ENCODE assay signal across 12 mouse cellular contexts in genomic region chr1:91770676-91771075, GRCm38 (mm10). TPM values are rescaled to one million over a fixed set of nuclear protein-coding genes. Genes with fewer than 3 reads are reported as not detected.
A peak's percentile ranks its signal among the peaks of the same experiment; 100 is the strongest.
DNase-seq lines count a peak whose midpoint lies in the region; ATAC-seq lines count a peak whose summit lies in the region.
"Had no signal": no experiment of that assay in that cellular context is flagged by ENCODE, and none has a peak within 500 bp of the region (broad histone marks: within the 10 kb centered on the region; RNA-seq: fewer than 3 reads in every experiment).

No protein-coding gene starts in this region.

- H3K4me3 ChIP-seq in hindbrain, embryonic 13.5 days: no peak overlapping the region
- no peak overlapping the region for H3K4me3 ChIP-seq in hindbrain, embryonic 12.5 days
- H3K4me3 ChIP-seq in midbrain, embryonic 16.5 days (ENCODE audit: low read depth, low read length): no peak overlapping the region
- H3K4me3 ChIP-seq in midbrain, embryonic 15.5 days: no peak overlapping the region
- H3K4me3 ChIP-seq in intestine, embryonic 15.5 days (replicated peaks): no peak overlapping the region
- H3K4me3 ChIP-seq in neural tube, embryonic 13.5 days: no peak overlapping the region
- H3K4me3 ChIP-seq: hindbrain, embryonic 15.5 days; midbrain, embryonic 12.5 days had no signal

- H3K9me3 ChIP-seq in hindbrain, embryonic 13.5 days: no peaks in the 10 kb centered on the region
- H3K9me3 ChIP-seq in hindbrain, embryonic 12.5 days (replicated peaks): no peaks in the 10 kb centered on the region
- H3K9me3 ChIP-seq in midbrain, embryonic 16.5 days (replicated peaks; ENCODE audit: control insufficient read depth, low read length, poor library complexity, severe bottlenecking): no peaks in the 10 kb centered on the region
- no peaks in the 10 kb centered on the region for H3K9me3 ChIP-seq in midbrain, embryonic 15.5 days
- H3K9me3 ChIP-seq in intestine, embryonic 15.5 days: no peaks in the 10 kb centered on the region
- H3K9me3 ChIP-seq in neural tube, embryonic 13.5 days: no peaks in the 10 kb centered on the region
- H3K9me3 ChIP-seq: hindbrain, embryonic 15.5 days; midbrain, embryonic 12.5 days had no signal

- peaks cover 10% of the 10 kb centered on the region for H3K4me1 ChIP-seq in hindbrain, embryonic 13.5 days (replicated peaks)
- peaks cover 8% of the 10 kb centered on the region for H3K4me1 ChIP-seq in hindbrain, embryonic 12.5 days
- H3K4me1 ChIP-seq in midbrain, embryonic 16.5 days (ENCODE audit: control insufficient read depth, insufficient read depth, low read length): no peaks in the 10 kb centered on the region; the same call in 1 of the 2 replicates
- H3K4me1 ChIP-seq in midbrain, embryonic 15.5 days: peaks cover 8% of the 10 kb centered on the region
- peaks cover 10% of the 10 kb centered on the region for H3K4me1 ChIP-seq in intestine, embryonic 15.5 days (replicated peaks)
- H3K4me1 ChIP-seq in neural tube, embryonic 13.5 days (replicated peaks): peaks cover 10% of the 10 kb centered on the region
- H3K4me1 ChIP-seq: hindbrain, embryonic 15.5 days; midbrain, embryonic 12.5 days had no signal

- H3K27ac ChIP-seq in hindbrain, embryonic 13.5 days: no peak overlapping the region
- no peak overlapping the region for H3K27ac ChIP-seq in hindbrain, embryonic 12.5 days
- no peak overlapping the region for H3K27ac ChIP-seq in midbrain, embryonic 16.5 days (ENCODE audit: low read length)
- no peak overlapping the region for H3K27ac ChIP-seq in midbrain, embryonic 15.5 days
- no peak overlapping the region for H3K27ac ChIP-seq in intestine, embryonic 15.5 days
- H3K27ac ChIP-seq in neural tube, embryonic 13.5 days (replicated peaks): no peak overlapping the region
- H3K27ac ChIP-seq: hindbrain, embryonic 15.5 days; midbrain, embryonic 12.5 days had no signal

- no peaks in the 10 kb centered on the region for H3K27me3 ChIP-seq in hindbrain, embryonic 13.5 days
- no peaks in the 10 kb centered on the region; the same call in 1 of the 2 replicates for H3K27me3 ChIP-seq in hindbrain, embryonic 12.5 days
- no peaks in the 10 kb centered on the region for H3K27me3 ChIP-seq in midbrain, embryonic 16.5 days (ENCODE audit: control insufficient read depth, insufficient read depth, low read depth, low read length)
- no peaks in the 10 kb centered on the region for H3K27me3 ChIP-seq in midbrain, embryonic 15.5 days (replicated peaks)
- H3K27me3 ChIP-seq in intestine, embryonic 15.5 days (replicated peaks): peaks cover 8% of the 10 kb centered on the region; the same call in 1 of the 2 replicates
- peaks cover 11% of the 10 kb centered on the region for H3K27me3 ChIP-seq in neural tube, embryonic 13.5 days
- H3K27me3 ChIP-seq: hindbrain, embryonic 15.5 days had no signal

- DNase-seq in right cerebral cortex, postnatal 14 days: no peak
- no peak for DNase-seq in urinary bladder, postnatal 25 days (ENCODE audit: low spot score)
- DNase-seq: gastrocnemius, postnatal 10 days had no signal

- H3K36me3 ChIP-seq in hindbrain, embryonic 13.5 days: no peaks in the 10 kb centered on the region
- H3K36me3 ChIP-seq in hindbrain, embryonic 12.5 days: no peaks in the 10 kb centered on the region
- H3K36me3 ChIP-seq in midbrain, embryonic 16.5 days (ENCODE audit: control insufficient read depth, insufficient read depth, low read length): no peaks in the 10 kb centered on the region
- H3K36me3 ChIP-seq in midbrain, embryonic 15.5 days (replicated peaks): no peaks in the 10 kb centered on the region
- no peaks in the 10 kb centered on the region for H3K36me3 ChIP-seq in intestine, embryonic 15.5 days
- no peaks in the 10 kb centered on the region for H3K36me3 ChIP-seq in neural tube, embryonic 13.5 days
- H3K36me3 ChIP-seq: hindbrain, embryonic 15.5 days; midbrain, embryonic 12.5 days had no signal

- no peak overlapping the region for H3K9ac ChIP-seq in hindbrain, embryonic 13.5 days
- no peak overlapping the region for H3K9ac ChIP-seq in hindbrain, embryonic 12.5 days
- no peak overlapping the region for H3K9ac ChIP-seq in midbrain, embryonic 16.5 days (ENCODE audit: low read depth, low read length)
- H3K9ac ChIP-seq in midbrain, embryonic 15.5 days: no peak overlapping the region
- no peak overlapping the region for H3K9ac ChIP-seq in intestine, embryonic 15.5 days
- 0 out of 2 replicates have a peak overlapping the region, but pooled peaks have one; percentile 22 for H3K9ac ChIP-seq in neural tube, embryonic 13.5 days
- H3K9ac ChIP-seq: hindbrain, embryonic 15.5 days; midbrain, embryonic 12.5 days had no signal

- peak overlapping the region; percentile 21; the same call in 1 of the 2 replicates for H3K4me2 ChIP-seq in hindbrain, embryonic 13.5 days
- no peak overlapping the region for H3K4me2 ChIP-seq in hindbrain, embryonic 12.5 days (replicated peaks)
- peak overlapping the region; percentile 4; the same call in 1 of the 2 replicates for H3K4me2 ChIP-seq in midbrain, embryonic 16.5 days (ENCODE audit: low read length)
- no peak overlapping the region for H3K4me2 ChIP-seq in midbrain, embryonic 15.5 days
- H3K4me2 ChIP-seq in intestine, embryonic 15.5 days (replicated peaks): peak overlapping the region; percentile 12
- peak overlapping the region; percentile 35 for H3K4me2 ChIP-seq in neural tube, embryonic 13.5 days
- H3K4me2 ChIP-seq: hindbrain, embryonic 15.5 days; midbrain, embryonic 12.5 days had no signal

- WGBS in hindbrain, embryonic 13.5 days: 16% methylated on average over 10 of the region's 10 CpGs
- 15% methylated on average over 10 of the region's 10 CpGs for WGBS in hindbrain, embryonic 12.5 days
- WGBS in midbrain, embryonic 16.5 days: 17% methylated on average over 10 of the region's 10 CpGs
- 18% methylated on average over 10 of the region's 10 CpGs for WGBS in midbrain, embryonic 15.5 days
- WGBS in intestine, embryonic 15.5 days: 9% methylated on average over 10 of the region's 10 CpGs
- WGBS in neural tube, embryonic 13.5 days: 6% methylated on average over 10 of the region's 10 CpGs

- ATAC-seq in hindbrain, embryonic 13.5 days (ENCODE audit: low FRiP score): no peak
- no peak for ATAC-seq in hindbrain, embryonic 12.5 days (ENCODE audit: low FRiP score)
- no peak for ATAC-seq in midbrain, embryonic 16.5 days
- ATAC-seq in midbrain, embryonic 15.5 days (replicated peaks): no peak
- no peak for ATAC-seq in intestine, embryonic 15.5 days
- ATAC-seq in neural tube, embryonic 13.5 days (ENCODE audit: low read depth): peak; percentile 36
- ATAC-seq: forebrain, embryonic 14.5 days had no signal

RNA-seq across cellular contexts. Expression of gene Twist2, which starts 30.6 kb away (rescaled TPM):
- 0.87 and 1.3 TPM in 2 replicates for polyA plus RNA-seq in hindbrain, embryonic 13.5 days (2015; fragmentation: Nextera tagmentation; extraction: Ambion mirVana)
- 22.6 and 26.7 TPM in 2 replicates for polyA plus RNA-seq in hindbrain, embryonic 12.5 days (2016; fragmentation: Nextera tagmentation; extraction: Ambion mirVana)
- polyA plus RNA-seq in midbrain, embryonic 16.5 days (2015; fragmentation: Nextera tagmentation; extraction: Ambion mirVana): 2.6 and 3.5 TPM in 2 replicates
- 2.1 and 2.4 TPM in 2 replicates for polyA plus RNA-seq in midbrain, embryonic 15.5 days (2015; fragmentation: Nextera tagmentation; extraction: Ambion mirVana)
- polyA plus RNA-seq in intestine, embryonic 15.5 days (2015; fragmentation: Nextera tagmentation; extraction: Ambion mirVana): 4.8 and 5.8 TPM in 2 replicates
- polyA plus RNA-seq in neural tube, embryonic 13.5 days (2015; fragmentation: Nextera tagmentation; extraction: Ambion mirVana): 1.7 and 3.8 TPM in 2 replicates

Comparison
In these comparisons a context has a peak if more than half of its experiments do, and no peak if none do; other contexts are left out.
1. H3K4me2 ChIP-seq: peak in hindbrain, embryonic 13.5 days (single experiment), midbrain, embryonic 16.5 days (single experiment), intestine, embryonic 15.5 days (single experiment) and neural tube, embryonic 13.5 days (single experiment); none in hindbrain, embryonic 12.5 days (single experiment) and midbrain, embryonic 15.5 days (single experiment).